Mouse (Mus musculus): Measurements from ENCODE around the gene Arih2.
"Not testable (repeated sequence)": the region's sequence is repeated elsewhere in the genome, so short reads cannot be mapped to it uniquely, and the experiment has no call there.

Arih2 gene

GRCm38 (mm10) chr9:108649561-108650440, 615 bp upstream of the Arih2 start:
- DNase-seq (ENCODE audit: low read depth, low spot score): no peak

- no peak for DNase-seq (ENCODE audit: low read depth, low spot score)
Measured at GRCm38 (mm10) chr9:108648166-108648565, 1.0 kb downstream of the Arih2 start.

GRCm38 (mm10) chr9:108639825-108640224, 9.4 kb downstream of the Arih2 start:
- DNase-seq (ENCODE audit: low read depth, low spot score): no peak

GRCm38 (mm10) chr9:108635415-108635814, 13.8 kb downstream of the Arih2 start:
- DNase-seq (ENCODE audit: low read depth, low spot score): no peak

GRCm38 (mm10) chr9:108633846-108634245, 15.3 kb downstream of the Arih2 start:
- DNase-seq (ENCODE audit: low read depth, low spot score): no peak

GRCm38 (mm10) chr9:108632375-108632774, 16.8 kb downstream of the Arih2 start:
- DNase-seq (ENCODE audit: low read depth, low spot score): no peak

GRCm38 (mm10) chr9:108631631-108632256, 17.4 kb downstream of the Arih2 start:
- no peak for DNase-seq (ENCODE audit: low read depth, low spot score)

GRCm38 (mm10) chr9:108630683-108631082, 18.5 kb downstream of the Arih2 start:
- DNase-seq (ENCODE audit: low read depth, low spot score): no peak

GRCm38 (mm10) chr9:108628141-108628540, 21.0 kb downstream of the Arih2 start:
- no peak for DNase-seq (ENCODE audit: low read depth, low spot score)

GRCm38 (mm10) chr9:108626498-108626897, 22.7 kb downstream of the Arih2 start:
- DNase-seq (ENCODE audit: low read depth, low spot score): no peak

- no peak for DNase-seq (ENCODE audit: low read depth, low spot score)
Measured at GRCm38 (mm10) chr9:108617301-108617700, 31.9 kb downstream of the Arih2 start.

GRCm38 (mm10) chr9:108611488-108611887, 37.7 kb downstream of the Arih2 start:
- DNase-seq (ENCODE audit: low read depth, low spot score): no peak

GRCm38 (mm10) chr9:108608889-108609288, 40.3 kb downstream of the Arih2 start:
- no peak for DNase-seq (ENCODE audit: low read depth, low spot score)

- DNase-seq (ENCODE audit: low read depth, low spot score): not testable (repeated sequence)
Measured at GRCm38 (mm10) chr9:108607929-108608328, 41.3 kb downstream of the Arih2 start.

- no peak for DNase-seq (ENCODE audit: low read depth, low spot score)
Measured at GRCm38 (mm10) chr9:108601986-108602385, 47.2 kb downstream of the Arih2 start.

- DNase-seq (ENCODE audit: low read depth, low spot score): no peak
Measured at GRCm38 (mm10) chr9:108600011-108600410, 49.2 kb downstream of the Arih2 start.

- no peak for DNase-seq (ENCODE audit: low read depth, low spot score)
Measured at GRCm38 (mm10) chr9:108599021-108599566, 50.1 kb downstream of the Arih2 start.

GRCm38 (mm10) chr9:108596998-108597764, 52.0 kb downstream of the Arih2 start, which contains the start of gene P4htm:
Gene P4htm (minus strand): TSS chr9:108597667.
- no peak for DNase-seq (ENCODE audit: low read depth, low spot score)

GRCm38 (mm10) chr9:108594354-108594753, 54.8 kb downstream of the Arih2 start:
- DNase-seq (ENCODE audit: low read depth, low spot score): no peak

- DNase-seq (ENCODE audit: low read depth, low spot score): no peak
Measured at GRCm38 (mm10) chr9:108591462-108591861, 57.7 kb downstream of the Arih2 start.

- DNase-seq (ENCODE audit: low read depth, low spot score): no peak
Measured at GRCm38 (mm10) chr9:108589229-108589628, 60.0 kb downstream of the Arih2 start.

All from WW6 (cell line).